Mouse (Mus musculus) midbrain, embryonic 15.5 days (tissue): ENCODE results near the gene Pnpla5. TPM values are rescaled to one million over a fixed set of nuclear protein-coding genes. Genes with fewer than 3 reads are reported as not detected.
A peak's percentile ranks its signal among the peaks of the same experiment; 100 is the strongest.
"Not testable (repeated sequence)": the region's sequence is repeated elsewhere in the genome, so short reads cannot be mapped to it uniquely, and the experiment has no call there.

Experiments used
- ATAC-seq: fragments of 200-750 bp; cut with Nextera tagmentation; replicated peaks from 2 replicates; pipeline ENCODE4 v1.8.0; 2017; ENCODE audit warnings: moderate TSS enrichment
- H3K27ac ChIP-seq: fragments of 300-500 bp; sonication (generic); 2 replicates; pipeline ENCODE4 v1.5.1; 2015; ENCODE audit warnings: mild to moderate bottlenecking, inconsistent platforms
- H3K27me3 ChIP-seq: fragments of 300-500 bp; sonication (generic); replicated peaks from 2 replicates; pipeline ENCODE4 v1.6.1; 2015; ENCODE audit warnings: inconsistent platforms
- H3K36me3 ChIP-seq: fragments of 300-500 bp; sonication (generic); replicated peaks from 2 replicates; pipeline ENCODE4 v1.6.1; 2015; ENCODE audit warnings: inconsistent platforms
- H3K4me1 ChIP-seq: fragments of 300-500 bp; sonication (generic); 2 replicates; pipeline ENCODE4 v1.6.1; 2015; ENCODE audit warnings: inconsistent platforms
- H3K4me2 ChIP-seq: fragments of 300-500 bp; sonication (generic); 2 replicates; pipeline ENCODE4 v1.6.1; 2015; ENCODE audit warnings: inconsistent platforms, mild to moderate bottlenecking, moderate library complexity
- H3K4me3 ChIP-seq: fragments of 300-500 bp; sonication (generic); 2 replicates; pipeline ENCODE4 v1.5.1; 2015; ENCODE audit warnings: mild to moderate bottlenecking, inconsistent platforms
- H3K9ac ChIP-seq: fragments of 300-500 bp; sonication (generic); 2 replicates; pipeline ENCODE4 v1.6.1; 2015; ENCODE audit warnings: mild to moderate bottlenecking, inconsistent platforms
- H3K9me3 ChIP-seq: fragments of 300-500 bp; sonication (generic); 2 replicates; pipeline ENCODE4 v1.6.1; 2016; ENCODE audit warnings: inconsistent platforms
- WGBS: fragments of 180-500 bp; shearing (Covaris S2); methylation state at CpG from one replicate; pipeline ENCODE4 v1.1.7; 2015; ENCODE audit warnings: mixed read lengths; 5-methylcytosine and 5-hydroxymethylcytosine counted together
- polyA plus RNA-seq: library from polyadenylated mRNA; unstranded; fragments of >200 nt; fragmentation: Nextera tagmentation; extraction: Ambion mirVana; gene quantifications from 2 replicates; pipeline ENCODE4 v1.2.1, GENCODE M21; 2015

Gene Pnpla5
- polyA plus RNA-seq: not detected in 2 replicates

GRCm38 (mm10) chr15:84123075-84123474 is at the start of gene Pnpla5:
Gene Pnpla5 (minus strand): TSS chr15:84123175.
- no peak within 1 kb of the TSS for H3K9ac ChIP-seq
- H3K9me3 ChIP-seq: no peaks in the 10 kb centered on the region
- H3K4me2 ChIP-seq: no peak within 1 kb of the TSS
- no peaks in the 10 kb centered on the region for H3K4me1 ChIP-seq
- 72% methylated on average over 8 of the region's 8 CpGs for WGBS
- ATAC-seq: no peak
- no peaks in the 10 kb centered on the region for H3K27me3 ChIP-seq
- no peaks in the 10 kb centered on the region for H3K36me3 ChIP-seq
- no peak within 1 kb of the TSS for H3K27ac ChIP-seq
- H3K4me3 ChIP-seq: no peak within 1 kb of the TSS

- Histone ChIP-seq H3K36me3 (no peaks in the 10 kb centered on the region), H3K9ac (no peak overlapping the region), H3K27me3 (no peaks in the 10 kb centered on the region), H3K4me2 (no peak overlapping the region), H3K9me3 (no peaks in the 10 kb centered on the region), H3K4me3 (no peak overlapping the region), H3K27ac (no peak overlapping the region), H3K4me1 (peaks cover 24% of the 10 kb centered on the region)
- 84% methylated on average over 7 of the region's 7 CpGs for WGBS
- no peak for ATAC-seq
Observed at GRCm38 (mm10) chr15:84171166-84171565, 48.2 kb upstream of the Pnpla5 start.

GRCm38 (mm10) chr15:84169511-84169910 is 46.5 kb upstream of the Pnpla5 start:
- ATAC-seq: no peak
- 72% methylated on average over 1 of the region's 1 CpGs for WGBS
- H3K4me2 ChIP-seq: peak overlapping the region; percentile 69
- no peak overlapping the region for H3K27ac ChIP-seq
- no peaks in the 10 kb centered on the region for H3K27me3 ChIP-seq
- no peaks in the 10 kb centered on the region for H3K36me3 ChIP-seq
- H3K9me3 ChIP-seq: no peaks in the 10 kb centered on the region
- no peak overlapping the region for H3K9ac ChIP-seq
- no peak overlapping the region for H3K4me3 ChIP-seq
- peaks cover 24% of the 10 kb centered on the region for H3K4me1 ChIP-seq

- Histone ChIP-seq H3K36me3 (no peaks in the 10 kb centered on the region), H3K4me3 (peak overlapping the region; percentile 49), H3K9ac (peak overlapping the region; percentile 46), H3K9me3 (no peaks in the 10 kb centered on the region), H3K27ac (peak overlapping the region; percentile 87), H3K27me3 (no peaks in the 10 kb centered on the region), H3K4me2 (peak overlapping the region; percentile 69), H3K4me1 (peaks cover 24% of the 10 kb centered on the region)
- 1% methylated on average over 28 of the region's 28 CpGs for WGBS
- peak; percentile 49 for ATAC-seq
Observed at GRCm38 (mm10) chr15:84168170-84169161, 45.5 kb upstream of the Pnpla5 start.

GRCm38 (mm10) chr15:84167600-84167999 is 44.6 kb upstream of the Pnpla5 start, which contains the start of gene Pnpla3:
Gene Pnpla3 (plus strand): TSS chr15:84167837.
- Histone ChIP-seq H3K27ac (peak within 1 kb of the TSS; percentile 87), H3K9me3 (no peaks in the 10 kb centered on the region), H3K4me3 (peak within 1 kb of the TSS; percentile 49), H3K36me3 (no peaks in the 10 kb centered on the region), H3K4me1 (peaks cover 24% of the 10 kb centered on the region), H3K9ac (peak within 1 kb of the TSS; percentile 46), H3K4me2 (peak within 1 kb of the TSS; percentile 69), H3K27me3 (no peaks in the 10 kb centered on the region)
- ATAC-seq: peak; percentile 98
- under 1% methylated on average over 28 of the region's 28 CpGs for WGBS

- H3K4me1 ChIP-seq: peaks cover 24% of the 10 kb centered on the region
- peak overlapping the region; percentile 46; the same call in 1 of the 2 replicates for H3K9ac ChIP-seq
- no peak for ATAC-seq
- peak overlapping the region; percentile 87 for H3K27ac ChIP-seq
- no peaks in the 10 kb centered on the region for H3K36me3 ChIP-seq
- no peaks in the 10 kb centered on the region for H3K9me3 ChIP-seq
- H3K4me3 ChIP-seq: no peak overlapping the region
- WGBS: 68% methylated on average over 6 of the region's 6 CpGs
- peak overlapping the region; percentile 69 for H3K4me2 ChIP-seq
- H3K27me3 ChIP-seq: no peaks in the 10 kb centered on the region
Observed at GRCm38 (mm10) chr15:84166818-84167217, 43.8 kb upstream of the Pnpla5 start.

GRCm38 (mm10) chr15:84161871-84162270 is 38.9 kb upstream of the Pnpla5 start:
- Histone ChIP-seq H3K9ac (no peak overlapping the region), H3K27me3 (no peaks in the 10 kb centered on the region), H3K9me3 (no peaks in the 10 kb centered on the region), H3K4me3 (no peak overlapping the region), H3K4me2 (no peak overlapping the region), H3K4me1 (peaks cover 2% of the 10 kb centered on the region; the same call in 1 of the 2 replicates), H3K27ac (no peak overlapping the region), H3K36me3 (no peaks in the 10 kb centered on the region)
- no peak for ATAC-seq
- 75% methylated on average over 6 of the region's 6 CpGs for WGBS

GRCm38 (mm10) chr15:84157530-84157929 is 34.6 kb upstream of the Pnpla5 start:
- H3K9ac ChIP-seq, H3K27me3 ChIP-seq, H3K4me2 ChIP-seq, H3K4me1 ChIP-seq, H3K9me3 ChIP-seq, H3K36me3 ChIP-seq, H3K27ac ChIP-seq, ATAC-seq, H3K4me3 ChIP-seq: not testable (repeated sequence)
- 90% methylated on average over 6 of the region's 6 CpGs for WGBS

GRCm38 (mm10) chr15:84156158-84156557 is 33.2 kb upstream of the Pnpla5 start:
- H3K27ac ChIP-seq: no peak overlapping the region
- H3K27me3 ChIP-seq: no peaks in the 10 kb centered on the region
- no peak overlapping the region for H3K9ac ChIP-seq
- no peak overlapping the region for H3K4me3 ChIP-seq
- no peak overlapping the region for H3K4me2 ChIP-seq
- no peaks in the 10 kb centered on the region for H3K36me3 ChIP-seq
- WGBS: 88% methylated on average over 2 of the region's 2 CpGs
- H3K9me3 ChIP-seq: no peaks in the 10 kb centered on the region
- no peaks in the 10 kb centered on the region for H3K4me1 ChIP-seq
- no peak for ATAC-seq

GRCm38 (mm10) chr15:84140929-84141328 is 18.0 kb upstream of the Pnpla5 start:
- Histone ChIP-seq H3K9me3 (no peaks in the 10 kb centered on the region), H3K27ac (no peak overlapping the region), H3K36me3 (no peaks in the 10 kb centered on the region), H3K9ac (no peak overlapping the region), H3K4me2 (no peak overlapping the region), H3K4me1 (peaks cover 12% of the 10 kb centered on the region), H3K4me3 (no peak overlapping the region), H3K27me3 (no peaks in the 10 kb centered on the region)
- 23% methylated on average over 5 of the region's 5 CpGs for WGBS
- ATAC-seq: no peak

- no peak overlapping the region for H3K4me3 ChIP-seq
- no peaks in the 10 kb centered on the region for H3K9me3 ChIP-seq
- H3K9ac ChIP-seq: no peak overlapping the region
- ATAC-seq: no peak
- no peaks in the 10 kb centered on the region for H3K36me3 ChIP-seq
- H3K27me3 ChIP-seq: no peaks in the 10 kb centered on the region
- no peak overlapping the region for H3K4me2 ChIP-seq
- 49% methylated on average over 3 of the region's 3 CpGs for WGBS
- peaks cover 12% of the 10 kb centered on the region for H3K4me1 ChIP-seq
- 0 out of 2 replicates have a peak overlapping the region, but pooled peaks have one; percentile 4 for H3K27ac ChIP-seq
Observed at GRCm38 (mm10) chr15:84140109-84140508, 17.1 kb upstream of the Pnpla5 start.

GRCm38 (mm10) chr15:84139592-84140005 is 16.6 kb upstream of the Pnpla5 start:
- no peaks in the 10 kb centered on the region for H3K36me3 ChIP-seq
- 88% methylated on average over 5 of the region's 5 CpGs for WGBS
- peaks cover 12% of the 10 kb centered on the region for H3K4me1 ChIP-seq
- H3K4me3 ChIP-seq: no peak overlapping the region
- H3K27ac ChIP-seq: no peak overlapping the region
- H3K27me3 ChIP-seq: no peaks in the 10 kb centered on the region
- no peaks in the 10 kb centered on the region for H3K9me3 ChIP-seq
- H3K9ac ChIP-seq: no peak overlapping the region
- no peak for ATAC-seq
- H3K4me2 ChIP-seq: no peak overlapping the region
